Mouse (Mus musculus): ENCODE data around the gene Cic. TPM values are rescaled to one million over a fixed set of nuclear protein-coding genes. Genes with fewer than 3 reads are reported as not detected.

Gene Cic
- polyA plus RNA-seq, 1 experiment from 2014 or later, result 25.2 TPM

DNA sequence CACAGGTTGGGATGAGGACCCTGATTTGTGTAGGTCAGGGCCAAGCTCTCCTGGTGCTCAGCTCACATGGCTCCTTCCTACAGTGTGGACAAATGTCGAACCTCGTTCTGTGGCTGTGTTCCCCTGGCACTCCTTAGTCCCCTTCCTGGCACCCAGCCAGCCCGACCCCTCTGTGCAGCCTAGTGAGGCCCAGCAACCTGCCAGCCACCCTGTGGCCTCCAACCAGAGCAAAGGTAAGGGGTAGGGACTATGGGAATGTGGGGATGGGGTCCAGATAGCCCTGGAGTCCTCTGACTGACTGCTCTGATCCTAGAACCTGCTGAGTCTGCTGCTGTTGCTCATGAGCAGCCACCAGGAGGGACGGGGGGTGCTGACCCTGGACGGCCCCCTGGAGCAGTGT lies 17.3 kb downstream of the Cic start:
- Histone ChIP-seq H3K27ac (no peak overlapping the region), H3K4me1 (peaks cover 46% of the 10 kb centered on the region), H3K36me3 (peaks cover 57% of the 10 kb centered on the region), H3K27me3 (ENCODE audit: low read depth, poor library complexity, severe bottlenecking) (no peaks in the 10 kb centered on the region), H3K9me3 (replicated peaks) (no peaks in the 10 kb centered on the region), H3K4me3 (0 out of 2 replicates have a peak overlapping the region, but pooled peaks have one; percentile 14)
- WGBS, result 94% methylated on average over 5 of the region's 5 CpGs
- DNase-seq (ENCODE audit: low spot score), result no peak

DNA sequence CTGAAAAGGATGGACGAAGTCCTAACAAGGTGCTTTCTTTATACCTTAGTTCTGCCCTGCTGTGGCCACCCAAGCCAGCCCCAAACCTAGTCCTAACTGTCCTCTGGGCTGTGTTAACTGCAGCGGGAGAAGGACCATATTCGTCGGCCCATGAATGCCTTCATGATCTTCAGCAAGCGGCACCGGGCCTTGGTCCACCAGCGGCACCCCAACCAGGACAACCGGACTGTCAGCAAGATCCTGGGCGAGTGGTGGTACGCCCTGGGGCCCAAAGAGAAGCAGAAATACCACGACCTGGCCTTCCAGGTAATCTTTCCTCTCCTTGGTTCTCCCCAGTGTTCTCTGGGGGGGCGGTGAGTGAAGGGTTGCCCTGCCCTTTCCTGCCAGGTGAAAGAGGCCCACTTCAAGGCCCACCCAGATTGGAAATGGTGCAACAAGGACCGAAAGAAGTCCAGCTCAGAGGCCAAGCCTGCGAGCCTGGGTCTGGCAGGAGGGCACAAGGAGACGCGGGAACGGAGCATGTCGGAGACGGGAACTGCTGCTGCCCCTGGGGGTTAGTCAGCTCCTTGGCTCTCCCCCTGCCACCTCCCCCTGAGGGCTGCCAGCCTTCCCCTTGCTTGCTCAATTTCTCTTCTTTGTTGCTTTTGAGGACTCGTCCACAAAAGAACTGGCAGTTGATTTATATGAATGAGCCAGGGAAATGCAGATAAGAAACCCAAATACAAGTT lies 18.2 kb downstream of the Cic start:
- no peaks in the 10 kb centered on the region for H3K27me3 ChIP-seq (ENCODE audit: low read depth, poor library complexity, severe bottlenecking)
- no peaks in the 10 kb centered on the region for H3K9me3 ChIP-seq (replicated peaks)
- H3K4me3 ChIP-seq, result no peak overlapping the region
- no peak overlapping the region for H3K27ac ChIP-seq
- peaks cover 66% of the 10 kb centered on the region for H3K36me3 ChIP-seq
- DNase-seq (ENCODE audit: low spot score), result no peak
- H3K4me1 ChIP-seq, result peaks cover 37% of the 10 kb centered on the region
- 93% methylated on average over 20 of the region's 20 CpGs for WGBS

DNA sequence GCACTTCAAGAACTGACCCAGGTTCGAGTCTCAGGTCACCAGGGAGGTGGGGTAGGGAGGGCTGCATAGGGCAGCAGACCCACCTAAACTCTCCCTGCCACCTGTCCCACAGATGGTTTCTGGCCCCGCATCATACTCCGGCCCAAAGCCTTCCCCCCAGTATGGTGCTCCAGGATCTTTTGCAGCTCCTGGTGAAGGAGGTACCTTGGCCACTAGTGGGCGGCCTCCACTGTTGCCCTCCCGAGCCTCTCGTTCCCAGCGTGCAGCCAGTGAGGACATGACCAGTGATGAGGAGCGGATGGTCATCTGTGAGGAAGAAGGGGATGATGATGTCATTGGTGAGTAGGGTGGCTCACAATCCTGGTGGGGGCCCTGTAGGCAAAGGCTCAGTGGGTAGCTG lies 19.5 kb downstream of the Cic start:
- 85% methylated on average over 8 of the region's 8 CpGs for WGBS
- Histone ChIP-seq H3K9me3 (replicated peaks) (no peaks in the 10 kb centered on the region), H3K4me3 (no peak overlapping the region), H3K27ac (no peak overlapping the region), H3K27me3 (ENCODE audit: low read depth, poor library complexity, severe bottlenecking) (no peaks in the 10 kb centered on the region), H3K4me1 (peaks cover 25% of the 10 kb centered on the region), H3K36me3 (peaks cover 79% of the 10 kb centered on the region)
- no peak for DNase-seq (ENCODE audit: low spot score)

DNA sequence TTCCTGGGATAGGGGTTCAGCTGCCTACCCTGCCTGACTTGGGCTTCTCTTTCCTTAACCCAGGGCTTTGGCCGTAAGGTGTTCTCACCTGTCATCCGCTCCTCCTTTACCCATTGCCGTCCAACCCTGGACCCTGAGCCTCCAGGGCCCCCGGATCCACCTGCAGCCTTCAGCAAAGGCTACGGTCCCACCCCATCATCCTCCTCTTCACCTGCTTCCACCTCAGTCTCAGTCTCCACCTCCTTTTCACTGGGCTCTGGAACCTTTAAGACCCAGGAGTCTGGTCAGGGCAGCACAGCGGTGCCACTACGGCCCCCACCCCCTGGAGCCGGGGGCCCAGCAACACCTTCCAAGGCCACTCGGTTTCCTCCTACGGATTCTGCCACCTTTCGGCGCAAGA lies 20.5 kb downstream of the Cic start:
- no peak overlapping the region for H3K4me3 ChIP-seq
- H3K4me1 ChIP-seq, result peaks cover 21% of the 10 kb centered on the region
- no peaks in the 10 kb centered on the region for H3K9me3 ChIP-seq (replicated peaks)
- WGBS, result 94% methylated on average over 12 of the region's 12 CpGs
- DNase-seq (ENCODE audit: low spot score), result no peak
- H3K36me3 ChIP-seq, result peaks cover 87% of the 10 kb centered on the region
- no peaks in the 10 kb centered on the region for H3K27me3 ChIP-seq (ENCODE audit: low read depth, poor library complexity, severe bottlenecking)
- no peak overlapping the region for H3K27ac ChIP-seq

DNA sequence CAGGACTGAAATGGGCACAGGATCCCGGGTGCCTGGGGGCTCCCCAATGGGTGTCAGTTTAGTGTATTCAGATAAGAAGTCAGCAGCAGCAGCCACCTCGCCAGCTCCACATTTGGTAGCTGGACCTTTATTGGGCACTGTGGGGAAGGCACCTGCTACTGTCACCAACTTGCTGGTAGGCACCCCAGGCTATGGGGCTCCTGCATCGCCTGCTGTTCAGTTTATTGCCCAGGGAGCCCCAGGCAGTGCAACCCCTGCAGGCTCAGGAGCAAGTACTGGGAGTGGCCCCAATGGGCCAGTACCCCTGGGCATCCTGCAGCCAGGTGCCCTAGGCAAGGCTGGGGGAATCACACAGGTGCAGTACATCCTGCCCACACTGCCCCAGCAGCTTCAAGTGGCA lies 21.2 kb downstream of the Cic start:
- H3K4me3 ChIP-seq, result no peak overlapping the region
- no peaks in the 10 kb centered on the region for H3K9me3 ChIP-seq (replicated peaks)
- peaks cover 19% of the 10 kb centered on the region for H3K4me1 ChIP-seq
- H3K27ac ChIP-seq, result no peak overlapping the region
- H3K27me3 ChIP-seq (ENCODE audit: low read depth, poor library complexity, severe bottlenecking), result no peaks in the 10 kb centered on the region
- H3K36me3 ChIP-seq, result peaks cover 94% of the 10 kb centered on the region
- WGBS, result 89% methylated on average over 3 of the region's 3 CpGs
- DNase-seq (ENCODE audit: low spot score), result no peak

DNA sequence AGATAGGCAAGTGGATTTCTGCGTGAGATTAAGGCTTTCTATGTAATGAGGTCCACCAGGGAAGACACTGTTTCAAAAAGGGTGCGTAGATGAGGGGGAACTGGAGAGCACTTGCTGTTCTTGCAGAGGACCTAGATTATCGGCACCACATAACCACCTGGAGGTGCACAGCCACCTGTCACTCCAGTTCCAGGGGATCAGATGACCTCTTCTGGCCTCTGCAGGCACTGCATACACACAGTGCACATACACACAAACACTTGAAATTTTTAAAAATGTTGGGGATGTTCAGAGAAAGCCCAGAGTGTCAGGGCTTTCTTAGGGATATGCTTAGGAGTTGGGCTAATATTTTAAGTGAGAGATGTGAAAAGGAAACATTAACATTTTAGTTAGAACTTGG lies 22.4 kb downstream of the Cic start:
- Histone ChIP-seq H3K36me3 (peaks cover 100% of the 10 kb centered on the region), H3K27me3 (ENCODE audit: low read depth, poor library complexity, severe bottlenecking) (no peaks in the 10 kb centered on the region)

DNA sequence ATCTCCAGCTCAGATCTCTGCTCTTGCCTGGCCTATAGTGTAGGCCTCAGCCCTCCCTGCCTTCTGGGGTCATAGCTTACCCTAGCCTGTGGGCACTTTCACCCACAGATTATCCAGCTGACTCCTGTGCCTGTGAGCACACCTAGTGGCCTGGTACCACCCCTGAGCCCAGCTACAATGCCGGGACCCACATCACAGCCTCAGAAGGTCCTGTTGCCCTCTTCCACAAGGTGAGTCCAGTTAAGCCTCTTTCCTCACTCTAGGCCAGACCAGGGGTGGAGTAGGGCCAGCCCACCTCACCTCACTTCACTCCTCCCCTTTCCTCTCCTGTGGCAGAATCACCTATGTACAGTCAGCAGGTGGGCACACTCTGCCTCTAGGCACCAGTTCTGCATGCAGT lies 23.0 kb downstream of the Cic start:
- Histone ChIP-seq H3K27ac (no peak overlapping the region), H3K4me1 (0 out of 2 replicates have a peak, but pooled peaks cover 5% of the 10 kb centered on the region), H3K9me3 (replicated peaks) (no peaks in the 10 kb centered on the region), H3K4me3 (no peak overlapping the region), H3K27me3 (ENCODE audit: low read depth, poor library complexity, severe bottlenecking) (no peaks in the 10 kb centered on the region), H3K36me3 (peaks cover 100% of the 10 kb centered on the region)
- DNase-seq (ENCODE audit: low spot score), result no peak
- 85% methylated on average over 1 of the region's 1 CpGs for WGBS

More for the DNA sequence above, 22.4 kb downstream of the Cic start:
- WGBS, result 98% methylated on average over 3 of the region's 3 CpGs
- no peak overlapping the region for H3K4me3 ChIP-seq
- H3K4me1 ChIP-seq, result peaks cover 7% of the 10 kb centered on the region; the same call in 1 of the 2 replicates
- H3K9me3 ChIP-seq (replicated peaks), result no peaks in the 10 kb centered on the region
- no peak overlapping the region for H3K27ac ChIP-seq
- no peak for DNase-seq (ENCODE audit: low spot score)

DNA sequence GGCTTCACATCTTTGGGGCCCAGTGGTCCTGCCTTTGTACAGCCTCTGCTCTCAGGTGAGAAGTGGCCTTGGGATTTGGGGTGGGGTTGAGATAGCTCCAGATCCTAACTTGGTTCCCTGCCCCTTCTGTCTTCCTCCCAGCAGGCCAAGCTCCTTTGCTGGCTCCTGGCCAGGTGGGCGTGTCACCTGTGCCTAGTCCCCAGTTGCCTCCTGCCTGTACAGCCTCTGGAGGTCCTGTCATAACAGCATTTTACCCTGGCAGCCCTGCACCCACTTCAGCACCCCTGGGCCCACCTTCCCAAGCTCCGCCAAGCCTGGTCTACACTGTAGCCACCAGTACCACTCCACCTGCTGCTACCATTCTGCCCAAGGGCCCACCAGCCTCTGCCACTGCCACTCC lies 23.4 kb downstream of the Cic start:
- WGBS, result 94% methylated on average over 2 of the region's 2 CpGs
- DNase-seq (ENCODE audit: low spot score), result no peak
- H3K4me1 ChIP-seq, result 0 out of 2 replicates have a peak, but pooled peaks cover 9% of the 10 kb centered on the region
- no peaks in the 10 kb centered on the region for H3K27me3 ChIP-seq (ENCODE audit: low read depth, poor library complexity, severe bottlenecking)
- no peaks in the 10 kb centered on the region for H3K9me3 ChIP-seq (replicated peaks)
- peaks cover 100% of the 10 kb centered on the region for H3K36me3 ChIP-seq
- no peak overlapping the region for H3K27ac ChIP-seq
- H3K4me3 ChIP-seq, result no peak overlapping the region

DNA sequence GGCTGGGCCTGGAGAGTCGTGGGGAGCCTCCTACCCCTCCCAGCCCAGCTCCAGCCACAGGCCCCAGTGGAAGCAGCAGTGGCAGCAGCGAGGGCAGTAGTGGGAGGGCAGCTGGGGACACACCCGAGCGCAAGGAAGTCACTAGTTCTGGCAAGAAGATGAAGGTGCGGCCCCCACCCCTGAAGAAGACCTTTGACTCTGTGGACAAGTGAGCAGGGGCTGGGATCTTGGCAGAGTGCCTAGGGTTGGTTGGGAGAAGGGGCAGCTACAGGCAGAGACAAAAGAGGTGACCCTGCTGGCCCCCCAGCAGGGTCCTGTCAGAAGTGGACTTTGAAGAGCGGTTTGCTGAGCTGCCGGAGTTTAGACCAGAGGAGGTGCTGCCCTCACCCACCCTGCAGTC lies 24.6 kb downstream of the Cic start:
- Histone ChIP-seq H3K4me3 (0 out of 2 replicates have a peak overlapping the region, but pooled peaks have one; percentile 10), H3K27ac (no peak overlapping the region), H3K27me3 (ENCODE audit: low read depth, poor library complexity, severe bottlenecking) (no peaks in the 10 kb centered on the region), H3K4me1 (peaks cover 21% of the 10 kb centered on the region), H3K9me3 (replicated peaks) (no peaks in the 10 kb centered on the region), H3K36me3 (peaks cover 94% of the 10 kb centered on the region)
- no peak for DNase-seq (ENCODE audit: low spot score)
- WGBS, result 82% methylated on average over 7 of the region's 7 CpGs

DNA sequence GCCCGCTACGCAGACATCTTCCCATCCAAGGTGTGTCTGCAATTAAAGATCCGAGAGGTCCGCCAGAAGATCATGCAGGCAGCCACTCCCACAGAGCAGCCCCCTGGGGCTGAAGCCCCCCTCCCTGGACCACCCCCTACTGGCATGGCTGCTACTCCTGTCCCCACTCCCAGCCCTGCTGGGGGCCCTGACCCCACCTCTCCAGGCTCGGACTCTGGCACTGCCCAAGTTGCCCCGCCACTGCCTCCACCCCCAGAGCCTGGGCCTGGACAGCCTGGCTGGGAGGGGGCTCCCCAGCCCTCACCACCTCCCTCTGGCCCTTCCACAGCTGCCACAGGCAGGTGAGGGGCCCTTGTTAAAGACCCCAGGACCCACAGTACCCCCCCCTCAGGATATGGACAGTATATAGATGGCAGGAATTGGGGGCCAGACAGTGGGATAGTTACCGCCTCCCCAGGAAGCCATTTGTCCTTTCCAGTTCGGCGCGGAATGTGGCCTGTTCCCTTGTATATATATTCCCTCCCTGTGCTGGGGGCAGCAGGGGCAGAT lies 25.8 kb downstream of the Cic start:
- Histone ChIP-seq H3K36me3 (peaks cover 83% of the 10 kb centered on the region), H3K27ac (no peak overlapping the region), H3K4me3 (peak overlapping the region; percentile 3; the same call in 1 of the 2 replicates), H3K4me1 (peaks cover 29% of the 10 kb centered on the region), H3K27me3 (ENCODE audit: low read depth, poor library complexity, severe bottlenecking) (no peaks in the 10 kb centered on the region), H3K9me3 (replicated peaks) (no peaks in the 10 kb centered on the region)
- 92% methylated on average over 9 of the region's 10 CpGs for WGBS
- no peak for DNase-seq (ENCODE audit: low spot score)

DNA sequence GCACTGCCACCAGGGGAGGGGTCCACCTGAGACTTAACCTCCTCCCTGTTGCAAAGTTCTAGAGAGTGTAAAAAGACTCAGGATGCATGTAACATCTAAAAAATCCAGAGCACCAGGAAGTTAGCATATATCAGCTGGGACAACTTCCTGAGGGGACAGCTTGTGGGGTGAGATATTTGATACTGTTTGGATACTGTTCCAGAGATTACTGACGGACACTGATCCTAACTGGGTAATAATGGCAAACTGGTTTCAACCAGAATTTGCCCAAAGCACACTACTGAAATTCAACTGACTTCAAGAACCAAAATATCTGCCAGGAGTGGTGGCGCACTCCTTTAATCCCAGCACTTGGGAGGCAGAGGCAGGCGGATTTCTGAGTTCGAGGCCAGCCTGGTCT lies 27.0 kb downstream of the Cic start:
- Histone ChIP-seq H3K4me1 (peaks cover 32% of the 10 kb centered on the region), H3K36me3 (peaks cover 70% of the 10 kb centered on the region), H3K27ac (no peak overlapping the region), H3K4me3 (no peak overlapping the region), H3K27me3 (ENCODE audit: low read depth, poor library complexity, severe bottlenecking) (no peaks in the 10 kb centered on the region), H3K9me3 (replicated peaks) (no peaks in the 10 kb centered on the region)
- no peak for DNase-seq (ENCODE audit: low spot score)
- WGBS, result 90% methylated on average over 4 of the region's 4 CpGs

DNA sequence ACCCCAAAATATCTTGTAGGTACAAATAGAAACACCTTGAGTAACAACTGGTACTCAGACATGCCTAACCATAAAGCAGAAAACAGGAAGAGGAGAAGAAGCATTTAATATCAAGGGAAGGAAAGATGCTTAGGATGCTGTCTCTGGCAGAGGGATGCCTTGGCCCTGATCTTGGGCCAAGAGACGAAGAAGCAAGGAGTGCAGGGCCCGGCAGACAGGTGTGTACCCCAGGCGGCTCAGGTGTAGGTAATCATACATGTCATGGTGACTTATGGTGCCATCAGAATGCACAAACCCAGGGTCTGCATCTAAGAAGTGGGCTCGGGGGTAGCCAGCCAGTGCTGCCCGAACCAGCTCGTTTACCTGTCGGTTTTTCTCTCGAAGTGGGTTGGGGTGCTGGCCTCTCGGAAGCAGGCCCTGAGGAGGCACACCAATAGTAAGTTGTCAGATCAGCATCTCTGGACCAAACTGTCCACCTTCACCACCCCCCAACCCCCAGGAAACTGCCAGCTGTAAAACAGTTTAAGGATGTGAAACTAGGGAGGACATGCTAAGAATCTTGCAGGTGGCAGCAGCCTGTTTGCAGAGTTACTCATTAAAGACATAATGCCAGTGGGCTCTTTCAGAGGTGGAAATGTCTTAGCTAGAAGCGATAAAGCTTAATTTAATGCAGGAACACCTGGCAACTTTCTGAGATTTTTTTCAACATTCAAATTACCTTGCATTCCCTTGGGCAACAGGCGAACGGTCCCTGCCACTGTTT lies 27.6 kb downstream of the Cic start:
- DNase-seq (ENCODE audit: low spot score), result no peak
- no peak overlapping the region for H3K27ac ChIP-seq
- no peaks in the 10 kb centered on the region for H3K9me3 ChIP-seq (replicated peaks)
- no peaks in the 10 kb centered on the region for H3K27me3 ChIP-seq (ENCODE audit: low read depth, poor library complexity, severe bottlenecking)
- 90% methylated on average over 12 of the region's 12 CpGs for WGBS
- H3K4me3 ChIP-seq, result no peak overlapping the region; the same call in 1 of the 2 replicates
- H3K36me3 ChIP-seq, result peaks cover 64% of the 10 kb centered on the region
- H3K4me1 ChIP-seq, result peaks cover 32% of the 10 kb centered on the region

DNA sequence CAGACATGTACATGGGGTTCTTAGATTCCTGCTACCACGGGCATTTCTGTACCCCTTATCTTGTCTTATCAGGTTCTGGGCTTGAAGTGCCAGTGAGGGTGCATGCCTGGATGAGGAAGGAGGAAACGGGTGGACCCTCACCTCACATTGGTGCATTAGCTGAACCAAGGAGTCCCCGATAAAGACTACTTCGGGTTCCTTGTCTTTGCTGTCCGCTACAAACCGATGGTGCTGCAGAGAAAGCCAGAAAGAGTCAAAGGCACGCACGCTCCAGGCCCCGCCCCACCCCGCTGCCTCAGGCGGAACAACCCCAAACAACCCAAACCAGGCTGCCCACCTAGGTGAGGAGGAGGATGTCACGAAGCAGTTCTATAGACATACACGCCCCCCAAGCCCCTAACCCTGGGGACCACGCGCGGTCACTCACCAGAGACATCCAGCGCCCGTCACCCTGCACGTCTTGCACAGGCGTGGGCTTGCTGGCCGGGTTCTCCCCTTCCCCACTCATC lies 29.5 kb downstream of the Cic start:
- Histone ChIP-seq H3K9me3 (replicated peaks) (no peaks in the 10 kb centered on the region), H3K4me3 (peak overlapping the region; percentile 95), H3K36me3 (peaks cover 45% of the 10 kb centered on the region), H3K27me3 (ENCODE audit: low read depth, poor library complexity, severe bottlenecking) (no peaks in the 10 kb centered on the region), H3K27ac (peak overlapping the region; percentile 98), H3K4me1 (peaks cover 38% of the 10 kb centered on the region)
- peak; percentile 77 for DNase-seq (ENCODE audit: low spot score)
- WGBS, result 2% methylated on average over 21 of the region's 21 CpGs
